Mouse (Mus musculus): ENCODE measurements at regions not wholly inside any gene's neighbourhood (a gene's known extent, or its start where the extent isn't known, plus 50 kb on each side); places are given as distances from the start of the nearest gene placed in this dataset.

DNA sequence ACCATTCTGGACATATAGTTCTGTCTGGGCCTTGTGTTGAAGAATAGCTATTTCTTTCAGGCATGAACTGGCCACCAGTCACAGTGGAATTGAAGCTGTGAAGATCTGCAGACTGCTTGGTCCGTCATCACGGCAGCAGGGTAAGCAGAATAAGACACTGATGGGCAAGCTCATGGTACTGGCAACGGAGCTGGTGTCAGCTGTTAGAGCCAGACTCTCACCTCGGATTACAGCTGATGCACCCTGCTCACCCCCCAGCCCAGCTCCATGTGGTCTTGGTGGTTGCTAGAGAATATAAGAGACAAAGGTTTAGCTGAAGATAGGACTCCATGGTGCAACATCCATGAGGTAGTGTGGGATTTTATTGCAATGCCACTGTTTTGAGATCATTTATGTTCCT is 336.9 kb downstream of the Etnk1 start:
- no peak overlapping the region for H3K4me3 ChIP-seq
- no peak for DNase-seq (ENCODE audit: low spot score)
- WGBS = 87% methylated on average over 4 of the region's 4 CpGs
- H3K27me3 ChIP-seq (replicated peaks; ENCODE audit: low read depth, poor library complexity, severe bottlenecking) = no peaks in the 10 kb centered on the region
- H3K36me3 ChIP-seq (replicated peaks) = no peaks in the 10 kb centered on the region
- no peaks in the 10 kb centered on the region for H3K9me3 ChIP-seq
- no peak overlapping the region for H3K27ac ChIP-seq (replicated peaks)
- peaks cover 26% of the 10 kb centered on the region for H3K4me1 ChIP-seq

DNA sequence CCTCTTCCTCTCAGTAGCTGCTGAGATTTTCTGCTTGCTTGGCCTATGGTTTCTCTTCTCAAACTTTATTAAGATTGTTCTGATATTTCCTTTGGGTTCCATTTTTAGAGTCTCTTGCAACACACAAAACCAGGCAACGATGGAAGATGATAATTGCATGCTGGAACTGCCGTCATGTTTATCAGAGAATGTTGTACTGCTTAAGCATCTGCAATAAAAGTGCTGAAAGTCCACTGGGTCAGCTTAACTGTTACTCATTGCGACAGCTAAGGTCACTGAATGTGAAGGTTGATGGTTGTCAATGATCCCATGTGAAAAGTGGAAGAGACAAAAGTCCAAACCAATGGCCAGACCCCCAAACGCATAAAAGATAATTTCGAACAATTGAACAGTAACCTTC is 346.4 kb downstream of the Etnk1 start:
- no peaks in the 10 kb centered on the region for H3K4me1 ChIP-seq
- no peaks in the 10 kb centered on the region for H3K27me3 ChIP-seq (replicated peaks; ENCODE audit: low read depth, poor library complexity, severe bottlenecking)
- H3K4me3 ChIP-seq = no peak overlapping the region
- 92% methylated on average over 5 of the region's 5 CpGs for WGBS
- DNase-seq (ENCODE audit: low spot score) = no peak
- H3K27ac ChIP-seq (replicated peaks) = no peak overlapping the region
- peaks cover 2% of the 10 kb centered on the region; the same call in 1 of the 2 replicates for H3K9me3 ChIP-seq
- no peaks in the 10 kb centered on the region for H3K36me3 ChIP-seq (replicated peaks)

DNA sequence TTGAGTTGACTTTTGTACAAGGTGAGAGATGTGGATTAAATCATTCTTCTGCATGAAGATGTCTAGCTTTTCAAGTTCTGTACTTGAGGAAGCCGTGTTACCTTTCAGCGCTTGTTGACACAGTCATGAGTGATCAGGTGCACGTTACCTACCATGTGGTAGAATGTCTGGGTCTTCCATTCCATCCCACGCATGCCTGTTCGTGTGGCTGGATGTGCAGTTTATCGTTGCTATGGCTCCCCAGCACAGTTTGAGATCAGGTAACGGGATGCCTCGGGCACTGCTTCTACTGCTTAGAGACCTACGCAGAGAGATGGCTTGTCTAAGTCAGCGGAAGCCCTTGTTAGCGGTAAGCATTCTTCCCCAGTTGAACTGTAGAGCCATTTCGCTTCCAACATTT is 348.1 kb downstream of the Etnk1 start:
- 87% methylated on average over 12 of the region's 12 CpGs for whole genome bisulfite sequencing
- no peaks in the 10 kb centered on the region for H3K36me3 ChIP-seq (replicated peaks)
- no peak overlapping the region for H3K4me3 ChIP-seq
- H3K4me1 ChIP-seq = no peaks in the 10 kb centered on the region
- no peak for DNase-seq (ENCODE audit: low spot score)
- no peaks in the 10 kb centered on the region for H3K27me3 ChIP-seq (replicated peaks; ENCODE audit: low read depth, poor library complexity, severe bottlenecking)
- peaks cover 2% of the 10 kb centered on the region; the same call in 1 of the 2 replicates for H3K9me3 ChIP-seq
- H3K27ac ChIP-seq (replicated peaks) = no peak overlapping the region

DNA sequence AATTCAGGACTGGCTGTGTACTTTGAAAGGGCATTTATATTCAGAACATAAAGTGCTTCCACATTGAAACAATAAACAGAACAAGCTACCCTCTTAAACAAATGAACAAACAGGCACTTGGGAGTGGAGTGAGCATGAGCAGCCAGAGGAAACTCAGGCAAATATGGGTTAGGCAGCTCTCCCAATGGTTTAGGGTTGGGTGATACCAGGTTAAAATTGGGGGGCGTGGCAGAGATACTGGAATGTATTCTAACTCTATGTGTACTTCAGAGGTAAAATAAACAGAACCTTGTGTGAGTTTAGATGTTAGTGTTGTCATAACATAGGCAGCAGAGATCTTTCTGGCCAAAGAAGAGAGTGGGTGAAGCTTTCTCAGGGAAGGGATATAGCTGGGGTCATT is 349.7 kb downstream of the Etnk1 start:
- H3K36me3 ChIP-seq (replicated peaks) = no peaks in the 10 kb centered on the region
- WGBS = 92% methylated on average over 1 of the region's 1 CpGs
- no peaks in the 10 kb centered on the region; the same call in 1 of the 2 replicates for H3K9me3 ChIP-seq
- H3K4me3 ChIP-seq = no peak overlapping the region
- no peak for DNase-seq (ENCODE audit: low spot score)
- no peaks in the 10 kb centered on the region for H3K27me3 ChIP-seq (replicated peaks; ENCODE audit: low read depth, poor library complexity, severe bottlenecking)
- H3K4me1 ChIP-seq = no peaks in the 10 kb centered on the region
- H3K27ac ChIP-seq (replicated peaks) = no peak overlapping the region

DNA sequence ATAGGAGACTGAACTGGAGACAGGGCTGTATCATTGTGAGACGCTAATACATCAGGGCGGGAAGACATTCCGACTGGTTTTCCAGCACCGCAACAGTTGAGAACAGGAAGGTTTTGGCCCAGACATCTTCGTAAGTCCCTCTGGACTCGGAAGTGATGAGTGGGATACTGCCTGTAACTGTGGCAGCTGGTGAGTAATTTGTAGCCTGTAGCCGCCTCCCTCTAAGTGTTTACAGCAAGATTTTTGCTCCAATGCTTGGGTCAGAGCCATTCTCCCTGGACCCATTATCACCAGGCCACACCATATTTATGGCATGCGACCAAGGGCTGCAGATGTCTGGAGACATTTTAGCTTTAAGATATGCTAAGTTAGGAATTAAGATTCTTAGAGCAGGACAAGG is 351.5 kb downstream of the Etnk1 start:
- DNase-seq (ENCODE audit: low spot score) = no peak
- Histone ChIP-seq H3K4me1 (no peaks in the 10 kb centered on the region), H3K27me3 (replicated peaks; ENCODE audit: low read depth, poor library complexity, severe bottlenecking) (no peaks in the 10 kb centered on the region), H3K4me3 (no peak overlapping the region), H3K9me3 (no peaks in the 10 kb centered on the region), H3K27ac (replicated peaks) (no peak overlapping the region), H3K36me3 (replicated peaks) (no peaks in the 10 kb centered on the region)
- WGBS = 95% methylated on average over 8 of the region's 8 CpGs

DNA sequence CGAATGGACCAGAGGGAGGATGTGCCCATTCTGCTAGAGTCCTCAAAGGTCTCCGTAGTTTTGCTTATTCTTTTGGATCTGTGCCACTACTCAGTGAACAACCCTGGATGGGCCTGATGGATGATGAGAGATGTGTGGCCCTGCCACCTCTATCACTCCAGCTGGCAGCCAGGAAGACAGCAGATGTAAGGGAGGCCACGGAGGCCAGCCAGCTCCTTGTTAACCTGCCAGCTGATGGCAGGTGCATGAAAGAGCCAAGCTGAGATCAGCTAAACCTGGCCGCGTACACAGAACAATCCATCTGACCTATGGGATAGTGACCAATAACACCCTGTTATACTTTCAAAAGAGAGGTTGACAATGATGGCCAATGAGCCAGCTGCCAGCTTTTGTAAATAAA is 352.6 kb downstream of the Etnk1 start:
- DNase-seq (ENCODE audit: low spot score) = no peak
- WGBS = 94% methylated on average over 5 of the region's 5 CpGs
- Histone ChIP-seq H3K9me3 (no peaks in the 10 kb centered on the region), H3K4me1 (no peaks in the 10 kb centered on the region), H3K4me3 (no peak overlapping the region), H3K36me3 (replicated peaks) (no peaks in the 10 kb centered on the region), H3K27ac (replicated peaks) (no peak overlapping the region), H3K27me3 (replicated peaks; ENCODE audit: low read depth, poor library complexity, severe bottlenecking) (no peaks in the 10 kb centered on the region)

DNA sequence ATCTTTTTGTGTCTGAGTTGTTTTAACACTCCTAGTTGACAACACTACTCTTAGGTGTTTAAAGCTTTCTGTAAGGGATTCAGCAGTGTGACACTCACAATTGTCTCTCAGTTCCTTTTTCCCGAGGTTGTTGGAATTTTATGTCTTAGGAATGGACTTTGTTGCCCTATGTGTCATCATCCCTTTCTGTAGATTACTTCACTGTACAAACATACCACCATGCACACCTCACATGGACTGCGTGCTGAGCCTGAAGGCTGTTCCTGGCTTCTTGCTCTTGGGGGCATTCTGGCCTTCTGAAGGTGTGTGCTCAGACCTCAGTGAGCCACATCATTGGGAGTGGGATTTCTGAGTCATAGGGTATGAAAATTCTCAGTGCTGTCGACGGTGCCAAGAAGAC is 358.1 kb downstream of the Etnk1 start:
- no peak overlapping the region for H3K27ac ChIP-seq (replicated peaks)
- no peaks in the 10 kb centered on the region for H3K36me3 ChIP-seq (replicated peaks)
- 0 out of 2 replicates have a peak, but pooled peaks cover 2% of the 10 kb centered on the region for H3K9me3 ChIP-seq
- peaks cover under 1% of the 10 kb centered on the region; the same call in 1 of the 2 replicates for H3K4me1 ChIP-seq
- no peak for DNase-seq (ENCODE audit: low spot score)
- H3K27me3 ChIP-seq (replicated peaks; ENCODE audit: low read depth, poor library complexity, severe bottlenecking) = no peaks in the 10 kb centered on the region
- H3K4me3 ChIP-seq = no peak overlapping the region
- 90% methylated on average over 4 of the region's 4 CpGs for WGBS

DNA sequence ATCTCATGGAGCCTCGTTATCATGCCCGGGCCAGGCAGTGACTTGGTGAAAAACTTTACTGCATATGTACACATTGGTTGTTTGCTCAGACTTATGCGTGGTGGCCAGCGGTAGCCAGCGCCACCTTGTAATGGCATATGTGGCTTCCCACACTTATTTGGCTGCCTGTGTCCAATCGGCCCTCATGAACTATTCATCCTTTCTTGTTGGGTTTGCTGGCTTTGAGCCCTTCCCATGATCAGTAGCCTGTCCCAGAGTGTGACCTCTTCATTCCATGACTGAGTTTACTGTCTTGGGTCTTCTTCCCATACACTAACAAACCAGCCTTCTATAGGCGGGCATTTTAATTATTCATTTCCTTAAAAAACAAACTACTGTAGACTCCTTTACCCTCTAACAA is 361.9 kb downstream of the Etnk1 start:
- Histone ChIP-seq H3K27me3 (replicated peaks; ENCODE audit: low read depth, poor library complexity, severe bottlenecking) (0 out of 2 replicates have a peak, but pooled peaks cover 5% of the 10 kb centered on the region), H3K4me3 (no peak overlapping the region), H3K4me1 (peaks cover 33% of the 10 kb centered on the region), H3K36me3 (replicated peaks) (no peaks in the 10 kb centered on the region), H3K9me3 (0 out of 2 replicates have a peak, but pooled peaks cover 2% of the 10 kb centered on the region), H3K27ac (replicated peaks) (no peak overlapping the region)
- WGBS = 94% methylated on average over 7 of the region's 7 CpGs
- DNase-seq (ENCODE audit: low spot score) = no peak

DNA sequence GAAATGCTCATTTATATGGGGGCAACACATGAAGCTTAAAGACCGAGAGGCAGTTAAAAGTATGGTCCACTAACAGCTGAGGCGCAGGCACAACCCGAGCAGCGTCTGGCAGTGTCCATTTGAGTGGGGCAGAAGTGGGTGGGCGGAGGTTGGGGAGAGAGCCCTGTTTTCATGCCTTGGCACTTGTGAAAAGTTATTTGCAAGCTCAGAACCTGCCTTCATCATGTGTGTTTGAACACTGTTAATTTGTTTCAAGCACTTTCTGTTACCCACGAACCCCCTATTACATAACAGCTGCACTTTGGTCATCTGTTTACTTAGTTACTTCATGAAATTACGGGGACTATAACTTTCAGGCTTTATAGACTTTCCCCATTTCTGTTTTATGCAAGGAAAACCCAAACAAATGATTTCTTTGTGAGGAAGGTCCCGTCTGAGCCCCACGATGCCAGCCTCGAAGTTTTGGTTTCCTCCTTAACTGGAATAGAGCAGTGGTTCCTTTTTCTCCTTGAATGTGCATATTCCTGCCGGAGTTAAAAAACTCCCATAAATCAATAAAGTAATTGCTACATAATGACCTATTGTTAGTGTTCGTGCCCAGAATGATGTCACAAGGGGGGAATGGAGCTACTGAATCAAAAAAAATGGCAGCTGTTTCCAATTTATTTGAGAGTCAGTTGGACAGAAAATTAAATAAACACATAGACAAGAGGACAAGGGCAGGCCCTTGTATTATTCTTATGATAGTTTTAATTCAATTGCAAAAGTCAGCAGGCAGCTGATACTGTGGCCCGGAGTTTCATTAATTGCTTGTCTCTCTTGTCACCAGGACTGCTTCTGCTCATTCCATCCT is 363.6 kb downstream of the Etnk1 start:
- H3K27ac ChIP-seq (replicated peaks) = peak overlapping the region; percentile 76
- peak; percentile 23 for DNase-seq (ENCODE audit: low spot score)
- no peaks in the 10 kb centered on the region for H3K36me3 ChIP-seq (replicated peaks)
- 50% methylated on average over 13 of the region's 13 CpGs for WGBS
- H3K4me1 ChIP-seq = peaks cover 33% of the 10 kb centered on the region
- no peak overlapping the region for H3K4me3 ChIP-seq
- H3K9me3 ChIP-seq = 0 out of 2 replicates have a peak, but pooled peaks cover 2% of the 10 kb centered on the region
- 0 out of 2 replicates have a peak, but pooled peaks cover 5% of the 10 kb centered on the region for H3K27me3 ChIP-seq (replicated peaks; ENCODE audit: low read depth, poor library complexity, severe bottlenecking)

DNA sequence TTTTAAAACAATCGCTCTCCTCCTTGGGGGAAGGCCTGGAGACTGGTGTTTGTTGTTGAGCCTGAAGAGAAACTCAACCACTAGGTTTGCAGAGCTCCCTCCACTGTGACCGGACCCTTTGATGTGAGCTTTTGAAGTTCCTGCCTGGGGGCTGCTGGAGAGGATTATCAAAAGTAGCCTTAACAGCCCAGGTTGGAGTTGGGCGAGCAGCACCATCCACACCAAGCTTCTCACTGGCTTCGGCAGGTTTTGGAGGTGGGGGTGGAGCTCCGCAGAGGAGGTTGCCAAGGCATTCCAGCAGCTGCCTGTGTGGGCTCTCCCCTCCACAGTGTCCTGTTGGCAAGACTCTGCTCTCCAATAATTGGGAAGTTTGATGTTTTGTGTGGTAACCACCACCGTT is 364.5 kb downstream of the Etnk1 start:
- Histone ChIP-seq H3K9me3 (0 out of 2 replicates have a peak, but pooled peaks cover 2% of the 10 kb centered on the region), H3K27me3 (replicated peaks; ENCODE audit: low read depth, poor library complexity, severe bottlenecking) (0 out of 2 replicates have a peak, but pooled peaks cover 5% of the 10 kb centered on the region), H3K27ac (replicated peaks) (peak overlapping the region; percentile 76), H3K36me3 (replicated peaks) (no peaks in the 10 kb centered on the region), H3K4me1 (peaks cover 33% of the 10 kb centered on the region), H3K4me3 (no peak overlapping the region)
- WGBS = 22% methylated on average over 6 of the region's 6 CpGs
- DNase-seq (ENCODE audit: low spot score) = peak; percentile 71

DNA sequence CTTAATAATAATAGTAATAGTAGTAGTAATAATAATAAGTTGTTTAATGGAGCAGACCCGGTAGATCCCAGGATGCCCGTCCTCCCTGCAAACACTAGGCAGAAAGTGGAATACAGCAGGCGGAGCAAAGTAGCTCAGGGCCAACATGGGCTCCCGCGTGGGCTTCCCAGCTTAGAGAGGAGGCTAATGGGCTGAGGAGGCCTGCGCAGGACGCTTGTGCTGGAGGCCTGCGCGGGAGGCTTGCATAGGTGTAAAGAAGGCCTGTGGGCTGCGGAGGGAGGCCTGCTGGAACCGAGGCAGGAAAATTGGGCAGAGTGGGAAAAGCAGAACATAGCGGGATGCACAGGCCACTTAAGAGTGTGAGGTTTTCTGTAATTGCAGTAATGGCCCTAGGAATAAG is 365.4 kb downstream of the Etnk1 start:
- Histone ChIP-seq H3K27me3 (replicated peaks; ENCODE audit: low read depth, poor library complexity, severe bottlenecking) (0 out of 2 replicates have a peak, but pooled peaks cover 5% of the 10 kb centered on the region), H3K27ac (replicated peaks) (peak overlapping the region; percentile 61)
- DNase-seq (ENCODE audit: low spot score) = peak; percentile 14

DNA sequence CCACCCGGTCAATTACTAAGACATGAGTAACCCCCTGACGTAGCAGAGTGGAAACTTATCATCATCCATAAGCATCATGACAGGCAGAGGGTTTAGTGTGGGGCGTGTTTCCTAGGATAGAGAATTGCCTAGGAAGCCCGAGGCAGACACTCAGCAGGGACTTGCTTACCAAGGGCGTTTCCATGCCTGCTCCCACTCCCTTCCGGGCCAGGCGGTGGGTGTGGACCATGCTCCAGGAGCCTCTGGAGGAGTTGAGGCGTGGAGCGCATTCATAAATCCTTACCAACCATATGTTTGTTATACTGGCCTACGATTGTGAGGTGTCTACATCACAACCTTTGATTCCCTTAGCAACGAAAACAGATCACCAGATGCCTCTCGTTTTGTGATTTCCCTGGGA is 368.2 kb downstream of the Etnk1 start:
- H3K4me1 ChIP-seq = peaks cover 30% of the 10 kb centered on the region
- no peaks in the 10 kb centered on the region for H3K9me3 ChIP-seq
- no peak for DNase-seq (ENCODE audit: low spot score)
- no peak overlapping the region for H3K27ac ChIP-seq (replicated peaks)
- 89% methylated on average over 12 of the region's 12 CpGs for WGBS
- 0 out of 2 replicates have a peak, but pooled peaks cover 5% of the 10 kb centered on the region for H3K27me3 ChIP-seq (replicated peaks; ENCODE audit: low read depth, poor library complexity, severe bottlenecking)
- no peak overlapping the region for H3K4me3 ChIP-seq
- H3K36me3 ChIP-seq (replicated peaks) = no peaks in the 10 kb centered on the region

More for the DNA sequence above, 365.4 kb downstream of the Etnk1 start:
- H3K4me3 ChIP-seq = no peak overlapping the region
- H3K36me3 ChIP-seq (replicated peaks) = no peaks in the 10 kb centered on the region
- H3K4me1 ChIP-seq = peaks cover 33% of the 10 kb centered on the region
- 87% methylated on average over 12 of the region's 12 CpGs for WGBS
- 0 out of 2 replicates have a peak, but pooled peaks cover 2% of the 10 kb centered on the region for H3K9me3 ChIP-seq

DNA sequence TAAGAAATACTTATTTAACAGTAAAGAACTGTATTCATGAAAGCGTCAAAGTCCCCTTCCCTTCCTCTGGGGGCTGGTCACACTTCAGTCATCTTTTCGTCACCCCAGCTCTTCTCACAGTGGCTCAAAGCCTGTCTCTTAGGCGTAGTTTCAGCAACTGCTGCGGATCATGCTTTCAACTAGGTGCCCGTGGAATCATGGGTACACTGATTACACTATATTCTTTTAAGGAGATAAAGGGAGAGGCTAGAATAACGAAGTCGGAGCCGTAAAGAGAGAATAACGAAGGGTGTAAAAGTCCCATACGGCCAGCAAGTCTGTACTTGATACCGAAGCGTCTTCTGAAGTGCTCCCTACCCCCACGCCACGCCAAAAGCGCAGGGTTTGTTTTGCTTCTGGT is 368.7 kb downstream of the Etnk1 start:
- 89% methylated on average over 15 of the region's 15 CpGs for WGBS
- no peak for DNase-seq (ENCODE audit: low spot score)
- H3K9me3 ChIP-seq = no peaks in the 10 kb centered on the region
- 0 out of 2 replicates have a peak, but pooled peaks cover 5% of the 10 kb centered on the region for H3K27me3 ChIP-seq (replicated peaks; ENCODE audit: low read depth, poor library complexity, severe bottlenecking)
- H3K4me1 ChIP-seq = peaks cover 26% of the 10 kb centered on the region
- no peak overlapping the region for H3K27ac ChIP-seq (replicated peaks)
- no peaks in the 10 kb centered on the region for H3K36me3 ChIP-seq (replicated peaks)
- no peak overlapping the region for H3K4me3 ChIP-seq
